Mouse (Mus musculus) urinary bladder, postnatal 25 days (tissue): ENCODE measurements at regions not wholly inside any gene's neighbourhood (a gene's known extent, or its start where the extent isn't known, plus 50 kb on each side); places are given as distances from the start of the nearest gene placed in this dataset.
"Not testable (repeated sequence)": the region's sequence is repeated elsewhere in the genome, so short reads cannot be mapped to it uniquely, and the experiment has no call there.

ENCODE experiments used
- DNase-seq: peaks from one replicate; pipeline ENCODE4 v3.0.0; 2022; ENCODE audit warnings: low spot score

DNA sequence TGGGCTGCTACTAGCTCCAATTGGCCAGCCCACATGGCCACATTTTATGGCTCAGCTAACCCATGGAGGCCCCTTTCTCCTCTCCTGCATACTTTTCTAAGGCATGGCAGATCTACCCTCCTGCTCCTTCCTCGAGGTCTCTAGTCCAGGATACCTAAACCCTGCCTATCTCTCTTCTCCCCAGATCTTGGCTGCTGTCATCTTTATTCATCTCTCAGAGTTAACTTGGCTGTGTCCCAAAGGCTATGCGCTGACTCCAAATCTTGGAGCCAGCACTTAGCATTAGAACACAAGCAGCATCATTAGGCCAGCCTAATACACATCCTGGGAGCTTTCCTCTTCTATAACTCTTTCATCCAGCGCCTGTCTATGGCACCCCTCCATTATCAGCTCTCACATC is 430.5 kb upstream of the Arid1b start:
- DNase-seq = no peak

DNA sequence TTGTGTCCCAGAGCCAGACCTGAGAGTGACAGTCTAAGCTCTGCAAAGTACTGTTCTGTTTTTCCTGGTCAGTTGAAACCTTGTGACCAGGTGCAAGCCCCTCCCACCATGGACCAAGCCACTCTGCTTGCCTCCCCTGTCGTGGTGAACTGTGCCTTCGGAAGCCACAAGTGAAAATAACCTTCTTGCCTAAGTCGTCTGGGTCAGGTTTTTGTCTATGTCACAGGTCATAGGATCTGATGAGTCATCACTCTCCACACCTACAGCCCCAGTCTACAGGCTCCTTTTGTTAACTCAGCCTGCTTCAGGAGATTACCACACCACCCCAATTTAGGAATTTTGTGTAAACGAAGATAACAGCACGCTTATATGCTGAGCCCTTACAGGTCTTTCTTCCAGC is 417.2 kb upstream of the Arid1b start:
- no peak for DNase-seq

DNA sequence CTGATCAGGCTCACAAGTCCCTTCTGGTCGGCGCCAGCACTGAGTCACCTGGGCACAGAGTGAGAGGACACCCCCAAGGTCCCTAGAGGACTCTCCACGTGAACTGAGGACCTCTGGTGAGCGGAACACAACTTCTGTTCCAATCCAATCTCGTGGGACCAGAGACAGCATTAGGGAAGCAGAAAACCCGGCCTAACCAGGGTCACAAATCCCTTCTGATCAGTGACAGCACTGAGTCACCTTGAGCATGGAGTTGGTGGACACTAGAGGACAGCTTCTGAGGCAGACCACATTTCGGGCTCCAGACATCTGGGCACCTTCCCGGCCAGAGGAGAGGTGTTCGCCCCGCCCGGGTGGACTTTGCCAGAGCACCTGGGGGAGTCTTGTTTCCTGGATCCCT is 412.3 kb upstream of the Arid1b start:
- DNase-seq = no peak

DNA sequence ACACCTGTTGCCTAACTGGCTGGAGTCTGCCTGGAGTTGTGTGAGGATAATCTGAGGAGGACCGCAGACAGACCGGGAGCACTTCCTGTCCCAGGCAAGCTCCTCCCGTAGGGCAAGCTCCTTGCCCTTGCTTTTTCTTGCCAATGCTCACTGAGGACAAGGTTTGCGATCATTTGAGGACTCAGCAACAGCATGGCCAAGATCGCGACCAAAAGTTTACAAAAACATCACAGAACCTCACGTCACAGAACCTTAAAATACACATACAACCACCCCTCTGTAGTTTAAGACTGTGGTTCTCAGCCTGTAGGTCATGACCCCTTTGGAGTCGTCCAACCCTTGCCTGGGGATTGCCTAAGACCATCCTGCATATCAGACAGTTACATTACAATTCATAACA is 383.7 kb upstream of the Arid1b start:
- DNase-seq = no peak

DNA sequence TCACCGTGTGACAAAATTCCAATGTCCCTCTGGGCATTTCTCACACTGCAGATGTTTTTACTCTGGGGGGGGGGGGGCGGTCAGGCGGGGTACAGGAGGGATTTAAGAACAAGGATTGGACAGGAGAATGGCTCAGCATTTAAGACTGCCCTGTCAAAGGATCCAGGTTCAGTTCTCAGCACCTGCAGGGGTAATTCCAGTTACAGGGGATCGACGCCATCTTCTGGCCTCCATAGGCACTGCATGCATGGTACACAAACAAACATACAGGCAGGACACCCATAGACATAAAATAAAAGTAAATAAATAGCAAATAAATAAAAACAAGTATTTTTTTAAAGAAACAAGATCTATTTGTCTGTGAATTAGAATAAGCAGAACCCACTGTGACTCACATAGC is 383.1 kb upstream of the Arid1b start:
- DNase-seq = no peak

DNA sequence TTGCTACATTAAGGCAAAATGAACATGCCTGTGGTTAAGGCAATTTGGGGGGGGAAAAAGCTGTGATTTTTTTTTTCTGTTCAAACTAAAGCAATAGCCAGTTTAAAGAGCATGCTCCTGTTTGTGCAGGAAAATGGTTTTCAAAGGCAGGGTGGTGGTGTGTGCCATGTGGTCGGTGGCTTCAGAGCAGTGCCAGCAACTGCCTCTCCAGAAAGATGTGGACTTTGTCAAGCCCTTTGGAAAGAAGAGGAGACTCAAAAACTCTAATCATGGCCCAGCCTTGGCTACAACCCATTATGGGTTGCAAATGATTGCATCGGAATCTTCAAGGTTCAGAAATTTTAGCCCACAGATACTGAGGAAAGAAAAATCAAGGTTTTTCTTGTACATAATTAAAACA is 382.4 kb upstream of the Arid1b start:
- DNase-seq = no peak

DNA sequence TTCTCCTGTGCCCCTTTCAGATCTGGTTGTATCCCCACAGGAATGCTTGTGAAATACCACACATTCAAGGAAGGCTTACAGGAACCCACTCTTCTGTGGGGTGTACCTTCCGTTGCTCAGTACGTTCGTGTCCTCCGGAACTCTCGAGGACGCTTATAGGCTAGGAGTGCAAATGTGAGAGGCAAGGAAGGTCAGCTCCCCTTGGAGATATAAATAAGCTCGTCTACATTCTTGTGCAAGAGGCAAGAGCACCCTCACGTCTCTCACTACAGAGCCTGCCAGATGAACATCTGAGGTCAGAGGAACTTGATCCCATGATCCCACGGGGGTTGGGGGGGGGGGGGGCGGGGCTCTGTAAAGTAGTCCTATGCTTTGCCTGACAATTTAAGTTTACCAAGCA is 382.0 kb upstream of the Arid1b start:
- no peak for DNase-seq

DNA sequence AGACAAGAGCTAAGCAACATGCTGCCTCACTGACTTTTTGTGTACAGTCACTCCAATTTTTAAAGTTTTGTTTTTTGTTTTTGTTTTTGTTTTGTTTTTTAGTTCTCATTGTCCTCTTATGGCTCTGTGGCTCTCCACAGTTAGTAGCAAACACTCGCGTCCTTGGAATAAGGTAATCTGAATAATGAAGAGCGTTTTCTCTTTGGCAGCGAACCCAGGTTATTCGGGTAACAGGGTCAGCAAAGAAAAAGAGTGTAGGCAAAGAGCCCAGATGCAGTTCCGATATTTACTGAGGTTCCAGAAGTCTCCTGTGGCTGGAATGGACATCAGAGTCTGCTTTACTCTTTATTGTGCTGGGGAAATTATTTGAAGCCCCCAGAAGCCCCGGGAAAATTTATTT is 381.4 kb upstream of the Arid1b start:
- no peak for DNase-seq

DNA sequence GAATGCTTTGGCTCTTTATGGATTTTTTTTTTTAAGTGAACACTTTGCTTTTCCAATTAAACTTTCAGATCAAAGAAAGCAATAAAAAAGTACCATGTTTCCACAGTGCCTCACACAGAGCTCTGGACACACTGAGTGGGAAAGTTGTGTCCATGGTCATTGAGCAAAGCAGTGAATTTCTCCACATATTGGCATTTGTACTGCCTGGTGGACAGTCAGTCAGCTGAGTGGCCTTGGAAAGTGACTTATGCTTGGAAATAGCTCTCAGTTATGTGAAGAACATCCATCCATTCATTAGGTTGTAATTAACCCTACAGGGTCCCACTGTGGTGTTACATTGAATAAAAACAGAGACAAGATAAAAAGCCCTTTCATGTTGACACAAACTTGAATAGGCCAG is 373.8 kb upstream of the Arid1b start:
- no peak for DNase-seq

DNA sequence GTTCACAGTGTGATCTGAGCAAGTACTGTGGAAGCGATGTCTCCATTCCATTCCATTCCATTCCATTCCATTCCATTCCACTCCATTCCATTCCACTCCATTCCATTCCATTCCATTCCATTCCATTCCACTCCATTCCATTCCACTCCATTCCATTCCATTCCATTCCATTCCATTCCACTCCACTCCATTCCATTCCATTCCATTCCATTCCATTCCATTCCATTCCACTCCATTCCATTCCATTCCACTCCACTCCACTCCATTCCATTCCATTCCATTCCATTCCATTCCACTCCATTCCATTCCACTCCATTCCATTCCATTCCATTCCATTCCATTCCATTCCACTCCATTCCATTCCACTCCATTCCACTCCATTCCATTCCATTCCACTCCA is 368.0 kb upstream of the Arid1b start:
- not testable (repeated sequence) for DNase-seq

DNA sequence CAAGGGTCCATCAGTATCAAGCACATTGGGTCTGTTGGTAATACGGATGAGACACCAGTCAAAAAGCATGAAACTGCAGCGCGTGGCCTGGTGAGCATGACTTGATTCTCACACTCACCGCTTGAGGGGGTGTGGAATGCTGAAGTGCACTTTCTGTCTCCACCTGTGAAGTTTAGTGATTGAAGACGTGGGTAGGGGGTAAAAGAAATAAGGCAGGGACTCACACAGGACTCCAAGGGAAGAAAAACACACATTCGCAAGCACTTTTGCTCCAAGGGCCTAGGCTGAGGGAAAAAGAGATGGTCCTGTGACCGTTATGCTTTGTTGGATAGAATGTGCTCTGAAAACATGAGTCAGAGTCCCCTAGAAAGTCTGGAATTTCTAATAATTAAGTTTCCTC is 366.6 kb upstream of the Arid1b start:
- no peak for DNase-seq

DNA sequence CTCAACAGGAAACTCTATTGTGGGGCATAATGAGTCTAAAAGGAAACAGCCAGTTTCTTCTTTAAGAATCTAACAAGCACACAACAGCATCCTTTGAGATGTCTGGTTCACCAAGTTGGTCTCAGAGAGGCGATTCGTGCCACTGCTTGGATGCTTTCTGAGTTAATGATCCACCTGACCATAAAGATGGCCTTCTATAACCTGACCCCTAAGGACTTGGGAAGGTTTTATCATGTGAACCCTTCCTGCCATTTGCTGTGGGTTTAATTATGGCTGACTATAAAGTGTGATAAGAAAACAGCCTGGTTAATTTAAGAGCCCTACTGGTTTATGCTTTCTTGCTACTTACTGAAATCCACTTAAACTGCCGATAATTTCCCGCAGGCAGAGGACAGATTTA is 363.0 kb upstream of the Arid1b start:
- DNase-seq = no peak

DNA sequence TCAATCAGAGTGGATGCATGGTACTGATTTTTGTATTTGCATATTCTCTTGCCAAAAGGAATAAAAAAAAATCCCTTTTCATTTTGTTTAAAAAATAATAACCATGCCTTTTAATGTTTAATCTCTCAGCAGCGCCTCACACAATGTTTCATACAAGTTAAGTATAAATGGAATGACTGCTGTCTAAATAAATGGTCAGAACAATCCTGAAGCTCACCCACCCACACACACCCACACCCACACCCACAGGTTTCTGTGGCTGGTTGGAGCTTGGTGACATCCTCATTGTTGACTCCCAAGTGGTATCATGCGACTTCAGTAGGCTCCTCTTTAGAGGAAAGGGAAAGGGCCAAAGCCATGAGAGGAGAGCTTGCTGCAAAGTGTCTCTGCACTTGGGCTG is 361.6 kb upstream of the Arid1b start:
- no peak for DNase-seq

DNA sequence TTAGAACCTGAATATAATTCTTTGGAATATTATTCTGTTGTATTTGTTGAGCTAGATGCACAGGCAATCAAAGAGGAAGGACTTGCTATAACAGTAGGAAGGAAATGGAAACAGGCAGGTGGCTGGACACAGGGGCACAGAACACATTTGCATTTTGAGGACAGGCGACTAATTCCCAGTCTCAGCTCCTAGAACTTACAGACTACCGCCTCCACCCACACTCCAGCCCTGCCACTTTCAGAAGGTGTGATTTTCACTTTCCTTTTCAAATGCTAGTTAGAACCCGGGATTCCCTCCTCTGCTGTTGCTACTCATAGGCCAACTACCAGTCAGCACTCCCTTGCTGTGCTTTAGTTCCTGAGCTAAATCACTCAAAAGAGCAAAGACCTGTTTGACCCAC is 360.4 kb upstream of the Arid1b start:
- no peak for DNase-seq

DNA sequence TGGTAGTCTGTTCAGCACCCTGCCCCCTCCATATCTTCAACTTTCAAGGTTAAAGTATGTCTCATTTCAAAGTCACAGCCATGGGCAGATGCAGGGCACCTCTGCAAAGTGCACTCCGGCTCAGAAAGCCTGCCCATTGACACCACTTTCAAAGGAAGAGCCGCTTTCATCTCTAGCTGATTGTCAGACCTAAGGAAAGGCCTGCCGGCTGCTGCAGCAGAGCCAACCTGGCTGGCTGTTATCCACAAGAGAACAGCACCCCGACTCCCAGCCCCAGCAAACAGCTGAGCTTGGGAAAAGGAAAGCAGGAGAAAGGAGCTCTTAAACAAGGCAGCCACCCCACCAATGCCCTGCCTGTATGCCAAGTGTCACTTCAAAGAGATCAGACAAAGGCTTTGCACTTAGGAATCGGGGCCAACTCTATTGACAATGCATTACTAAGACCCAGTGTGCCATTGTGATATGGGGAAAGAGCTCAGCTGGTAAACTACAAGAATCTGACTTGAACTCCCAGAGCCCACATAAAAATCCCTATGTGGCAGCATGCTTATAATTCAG is 357.3 kb upstream of the Arid1b start:
- DNase-seq = no peak

DNA sequence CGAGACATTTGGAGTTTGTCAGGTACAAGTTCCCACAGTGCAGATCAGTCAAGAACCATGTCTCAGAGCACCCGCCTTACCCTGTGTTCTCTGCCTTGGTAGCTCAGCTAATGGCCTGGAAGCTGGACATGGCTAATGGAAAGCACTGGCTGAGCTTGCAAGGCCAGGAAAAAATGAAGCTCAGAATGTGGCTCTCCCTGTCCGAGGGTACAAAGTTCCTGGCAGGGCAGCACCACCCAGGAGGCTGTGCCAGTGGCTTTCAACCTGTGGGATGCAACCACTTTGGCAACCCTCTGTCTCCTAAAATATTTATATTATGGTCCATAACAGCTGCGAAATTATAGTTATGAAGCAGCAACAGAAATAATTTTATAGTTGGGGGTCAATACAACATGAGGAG is 354.6 kb upstream of the Arid1b start:
- no peak for DNase-seq

DNA sequence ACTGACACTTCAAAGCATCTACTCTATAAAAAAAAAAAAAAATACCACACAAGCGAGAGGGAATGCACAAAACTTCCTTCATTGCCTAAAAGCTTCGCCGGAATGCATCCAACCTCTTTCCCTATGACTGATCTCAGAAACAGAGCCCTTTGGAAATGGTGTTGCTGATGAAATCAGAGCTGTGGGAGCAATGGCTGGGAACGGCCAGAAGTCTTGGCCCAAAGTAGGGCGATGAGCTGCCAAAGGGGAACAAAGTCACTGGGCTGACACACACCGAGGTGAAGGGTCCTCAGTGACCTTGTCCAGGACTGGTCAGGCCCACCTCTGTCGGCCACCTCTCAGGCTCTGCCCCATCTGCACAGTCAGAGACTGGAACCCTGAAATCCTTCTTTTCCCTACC is 353.6 kb upstream of the Arid1b start:
- peak; percentile 18 for DNase-seq

DNA sequence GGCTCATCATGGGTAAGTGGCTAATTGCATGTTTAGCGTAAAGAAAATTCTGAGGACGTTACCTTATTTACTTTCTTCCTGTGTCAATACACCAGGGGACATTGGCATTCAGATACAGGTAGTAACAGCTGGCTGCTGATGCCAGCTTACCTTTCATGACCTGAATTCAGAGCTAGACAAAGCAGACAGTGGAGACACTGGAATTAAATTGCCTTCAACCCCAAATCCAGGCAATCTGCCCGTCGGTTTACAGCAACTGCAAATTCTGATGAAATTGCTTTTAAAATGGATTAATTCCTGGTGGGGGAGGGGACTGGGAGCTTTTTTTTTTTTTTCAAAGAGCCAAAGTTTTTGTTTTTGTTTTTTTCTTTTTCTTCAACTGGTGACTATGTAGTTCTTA is 353.0 kb upstream of the Arid1b start:
- peak; percentile 9 for DNase-seq

DNA sequence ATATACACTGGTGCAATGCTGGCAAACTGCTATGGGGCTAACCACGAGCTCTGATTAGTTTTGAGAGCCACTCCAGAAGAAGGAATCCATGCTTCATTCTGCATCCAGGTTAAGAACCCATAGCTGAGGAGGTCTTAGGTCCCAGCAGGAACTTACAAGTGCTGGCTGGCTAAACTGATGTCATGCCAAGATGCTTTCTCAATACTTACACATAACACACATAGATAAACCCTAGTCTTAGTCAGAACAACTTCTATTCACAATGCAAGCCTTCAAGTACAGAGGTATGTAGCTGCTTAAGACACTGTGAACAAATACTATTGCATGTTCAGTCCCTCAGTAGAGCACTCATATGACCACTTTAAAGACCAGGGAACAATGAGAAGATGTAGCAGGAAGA is 352.1 kb upstream of the Arid1b start:
- no peak for DNase-seq

DNA sequence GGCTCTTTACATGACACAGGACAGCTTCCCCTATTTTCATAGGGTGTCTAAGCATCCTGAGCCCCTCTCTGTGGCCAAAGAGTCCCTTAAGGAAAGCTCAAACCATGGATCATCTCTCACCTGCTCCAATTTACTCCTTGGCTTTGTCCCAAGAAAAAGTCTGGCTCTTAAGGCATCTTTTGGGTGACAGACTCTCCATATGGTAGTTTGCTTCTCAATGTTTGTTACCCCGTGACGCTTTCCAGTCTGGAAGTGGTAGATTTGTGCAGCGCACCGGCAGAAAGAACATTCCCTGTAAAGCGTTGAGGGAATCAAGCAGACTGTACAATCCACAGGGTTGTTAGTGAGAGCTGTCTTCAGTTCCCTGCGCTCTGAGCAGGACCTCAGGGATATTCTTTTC is 350.8 kb upstream of the Arid1b start:
- DNase-seq = no peak

DNA sequence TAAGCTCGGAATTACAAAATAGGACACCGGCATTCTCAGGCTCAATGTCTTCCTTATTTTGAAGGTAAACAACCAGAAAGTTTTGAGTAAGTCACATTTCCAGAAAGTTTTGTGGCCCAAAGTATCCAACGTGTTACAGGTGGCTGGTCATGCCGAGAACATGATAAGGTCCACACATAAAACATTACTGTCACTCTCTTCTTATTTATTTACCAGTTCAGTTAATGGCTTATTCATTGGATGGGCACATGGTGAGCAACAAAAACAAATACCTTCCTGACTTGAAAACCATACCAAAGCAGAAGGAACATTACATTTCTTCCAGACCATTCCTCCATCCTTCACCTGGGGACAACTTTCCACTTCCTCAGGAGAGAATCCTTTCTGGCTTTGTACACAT is 345.5 kb upstream of the Arid1b start:
- DNase-seq = no peak

DNA sequence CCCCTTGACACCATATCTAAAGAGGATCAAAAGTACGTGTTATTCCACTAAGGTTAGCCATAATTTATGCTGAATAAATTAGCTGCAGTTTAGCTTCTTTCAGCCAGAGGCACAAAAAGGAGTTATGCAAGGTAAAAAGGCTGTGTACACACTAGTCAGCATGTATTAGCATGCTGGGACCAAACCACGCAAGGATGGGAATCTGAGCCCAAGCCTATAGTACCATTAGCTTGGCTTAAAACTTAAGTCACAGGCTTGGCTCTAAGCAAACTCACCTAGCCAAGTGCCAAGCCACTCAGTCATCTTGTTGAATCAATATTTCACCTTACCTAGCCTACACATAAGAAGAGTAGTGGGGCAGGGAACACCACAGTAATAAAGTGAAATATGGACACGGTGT is 339.9 kb upstream of the Arid1b start:
- DNase-seq = no peak

DNA sequence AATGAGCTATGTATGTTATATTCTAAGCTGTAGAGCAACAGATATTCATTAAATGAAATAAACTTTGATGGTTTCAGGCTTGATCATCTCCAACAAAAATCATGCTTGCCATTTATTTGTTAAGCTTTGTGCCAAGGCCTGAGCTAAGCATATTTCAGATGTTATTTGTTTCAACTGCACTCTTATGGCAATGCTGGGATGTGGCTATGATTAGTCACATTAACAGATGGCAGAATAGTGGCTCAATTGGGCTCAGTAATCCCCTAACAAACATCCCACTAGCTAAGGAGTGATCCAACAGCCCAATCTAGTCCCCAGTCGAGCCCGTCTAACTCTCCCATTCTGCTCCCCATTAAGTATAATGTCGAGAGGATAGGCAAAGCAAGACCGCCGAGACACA is 332.1 kb upstream of the Arid1b start:
- DNase-seq = no peak

DNA sequence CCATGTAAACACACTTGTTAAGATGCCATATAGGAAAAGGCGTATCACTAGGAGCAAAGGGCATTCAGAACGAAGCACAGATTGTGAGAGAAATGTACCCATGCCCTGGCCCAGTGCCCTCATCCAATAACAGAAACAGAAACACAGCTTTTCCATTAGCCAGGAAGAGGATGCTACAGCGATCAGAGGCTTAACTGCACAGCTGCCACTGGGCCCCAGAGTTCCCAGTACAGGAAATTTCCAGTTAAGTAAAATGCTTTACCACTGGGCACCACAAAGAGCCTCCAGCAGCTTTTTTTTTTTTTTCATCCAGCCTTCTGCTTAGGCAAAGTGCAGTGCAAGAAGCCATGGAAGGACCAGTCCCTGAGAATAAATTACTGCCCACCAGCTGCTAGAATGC is 325.6 kb upstream of the Arid1b start:
- no peak for DNase-seq

DNA sequence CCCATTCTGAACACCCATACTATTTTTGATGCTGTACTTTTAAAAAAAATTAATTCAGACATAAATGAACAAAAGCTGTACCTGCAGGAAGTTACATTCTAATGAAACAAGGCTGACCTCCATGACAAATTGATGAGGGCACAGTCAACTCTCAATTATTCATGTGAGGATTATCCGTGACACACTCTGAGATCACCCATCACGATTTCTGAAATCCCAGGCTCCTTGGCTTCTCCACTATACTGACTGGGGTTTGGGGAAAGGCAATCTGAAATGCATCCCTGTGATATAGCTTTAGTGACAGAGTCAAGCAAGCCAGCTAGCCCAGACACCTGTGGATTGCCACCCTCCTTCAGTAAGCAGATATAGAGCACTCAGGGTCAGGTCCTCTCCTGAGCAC is 320.9 kb upstream of the Arid1b start:
- no peak for DNase-seq
